Mouse (Mus musculus) small intestine, adult 2 months (tissue): ENCODE measurements at regions not wholly inside any gene's neighbourhood (a gene's known extent, or its start where the extent isn't known, plus 50 kb on each side); places are given as distances from the start of the nearest gene placed in this dataset.
"Not testable (repeated sequence)": the region's sequence is repeated elsewhere in the genome, so short reads cannot be mapped to it uniquely, and the experiment has no call there.

ENCODE experiments used
- H3K27ac ChIP-seq: fragments of 200-500 bp; 2 replicates; pipeline ENCODE4 v1.5.1; 2012; ENCODE audit warnings: low read depth, low read length, control low read depth, inconsistent platforms; ENCODE audit not compliant: insufficient read depth
- H3K27me3 ChIP-seq: fragments of 200-500 bp; 2 replicates; pipeline ENCODE4 v1.6.1; 2012; ENCODE audit warnings: mild to moderate bottlenecking, moderate library complexity, low read length, inconsistent platforms; ENCODE audit not compliant: control insufficient read depth, insufficient read depth
- H3K36me3 ChIP-seq: fragments of 200-500 bp; 2 replicates; pipeline ENCODE4 v1.6.1; 2012; ENCODE audit warnings: mild to moderate bottlenecking, low read length, control low read depth, inconsistent platforms; ENCODE audit not compliant: control insufficient read depth, insufficient read depth
- H3K4me1 ChIP-seq: fragments of 200-500 bp; 2 replicates; pipeline ENCODE4 v1.6.1; 2012; ENCODE audit warnings: low read length, inconsistent platforms, mixed read lengths; ENCODE audit not compliant: control insufficient read depth, insufficient read depth, insufficient read length
- H3K4me3 ChIP-seq: fragments of 200-500 bp; 2 replicates; pipeline ENCODE4 v1.5.1; 2012; ENCODE audit warnings: low read depth, mild to moderate bottlenecking, control low read depth, inconsistent platforms, low read length, moderate library complexity
- WGBS: fragments of 180-500 bp; shearing (Covaris S2); methylation state at CpG from one replicate; pipeline ENCODE4 v1.1.7; 2018; 5-methylcytosine and 5-hydroxymethylcytosine counted together

DNA sequence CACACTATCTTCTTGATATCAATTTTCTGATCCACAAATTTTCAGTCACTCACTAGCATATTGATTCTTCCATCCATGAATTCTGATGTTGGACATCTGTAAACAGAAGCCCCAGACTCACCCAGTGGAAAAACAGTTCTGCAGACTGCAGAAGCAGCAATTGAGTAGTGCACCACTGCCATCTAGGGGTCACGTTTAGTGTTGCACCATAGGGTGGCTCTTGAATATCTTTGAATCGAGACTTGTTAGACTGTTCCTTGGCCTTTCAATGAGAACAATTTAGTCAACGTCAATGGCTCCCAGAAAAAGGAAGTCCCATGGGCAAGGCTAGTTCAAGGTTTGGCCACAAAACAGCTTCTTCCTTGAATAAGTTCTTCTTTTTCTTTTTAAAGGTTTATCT is 828.1 kb downstream of the Gm10330 start:
- not testable (repeated sequence) for H3K27ac ChIP-seq, H3K4me1 ChIP-seq, H3K4me3 ChIP-seq, H3K27me3 ChIP-seq, H3K36me3 ChIP-seq
- 57% methylated on average over 3 of the region's 3 CpGs for WGBS

DNA sequence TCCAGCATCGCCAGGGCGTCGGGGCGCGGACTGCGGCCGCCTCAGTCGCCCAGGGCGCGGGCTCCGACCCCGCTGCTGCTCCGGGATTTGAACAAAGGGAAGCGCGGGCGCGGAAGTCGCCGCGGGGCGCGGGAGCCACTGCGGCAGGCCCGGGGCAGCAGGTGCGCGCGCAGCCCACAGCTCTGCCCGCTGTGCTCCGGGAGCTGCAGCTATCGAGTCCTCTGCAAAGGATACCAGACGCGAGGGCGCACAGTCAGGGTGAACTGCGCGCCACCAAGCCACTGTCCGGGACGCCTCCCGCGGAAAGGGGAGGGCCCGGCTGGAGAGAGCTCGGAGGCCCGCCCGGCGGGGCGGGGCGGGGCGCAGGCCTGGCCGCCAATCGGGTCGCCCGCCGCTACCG is 873.9 kb downstream of the Gm10330 start:
- H3K4me1 ChIP-seq, H3K27me3 ChIP-seq, H3K27ac ChIP-seq, H3K36me3 ChIP-seq: not testable (repeated sequence)
- WGBS, result 3% methylated on average over 51 of the region's 53 CpGs
- H3K4me3 ChIP-seq, result peak overlapping the region; percentile 64
